Mouse (Mus musculus) ovary, adult 18-20 months (tissue): Measurements from ENCODE around the gene Krt10.

Experiments used
- DNase-seq: peaks from one replicate; pipeline ENCODE4 v3.0.0; 2022; ENCODE audit warnings: low spot score, mixed read lengths

Gene Krt10

GRCm38 (mm10) chr11:99389264-99389663 is at the start of gene Krt10:
Gene Krt10 (minus strand): TSS chr11:99389364.
- DNase-seq = no peak

GRCm38 (mm10) chr11:99437972-99438371 is 48.8 kb upstream of the Krt10 start, which contains the start of gene Krt20:
Gene Krt20 (minus strand): TSS chr11:99438150.
- no peak for DNase-seq

- DNase-seq = no peak
Observed at GRCm38 (mm10) chr11:99436625-99437024, 47.5 kb upstream of the Krt10 start.

- no peak for DNase-seq
Observed at GRCm38 (mm10) chr11:99430670-99431069, 41.5 kb upstream of the Krt10 start.

- DNase-seq = no peak
Observed at GRCm38 (mm10) chr11:99422159-99422558, 33.0 kb upstream of the Krt10 start, which contains the start of gene Krt12. Gene Krt12 (minus strand): TSS chr11:99422259.

GRCm38 (mm10) chr11:99420586-99420985 is 31.4 kb upstream of the Krt10 start:
- no peak for DNase-seq

GRCm38 (mm10) chr11:99417819-99418218 is 28.7 kb upstream of the Krt10 start:
- DNase-seq = no peak

GRCm38 (mm10) chr11:99416902-99417301 is 27.7 kb upstream of the Krt10 start:
- no peak for DNase-seq

GRCm38 (mm10) chr11:99414463-99415147 is 25.4 kb upstream of the Krt10 start:
- DNase-seq = no peak

GRCm38 (mm10) chr11:99413247-99413646 is 24.1 kb upstream of the Krt10 start:
- no peak for DNase-seq

GRCm38 (mm10) chr11:99406186-99406585 is 17.0 kb upstream of the Krt10 start:
- DNase-seq = no peak

GRCm38 (mm10) chr11:99399956-99400549 is 10.9 kb upstream of the Krt10 start:
- DNase-seq = no peak

- no peak for DNase-seq
Observed at GRCm38 (mm10) chr11:99398832-99399231, 9.7 kb upstream of the Krt10 start.

- no peak for DNase-seq
Observed at GRCm38 (mm10) chr11:99398084-99398483, 8.9 kb upstream of the Krt10 start.

- DNase-seq = no peak
Observed at GRCm38 (mm10) chr11:99396661-99397060, 7.5 kb upstream of the Krt10 start.

GRCm38 (mm10) chr11:99396034-99396433 is 6.9 kb upstream of the Krt10 start:
- DNase-seq = no peak

GRCm38 (mm10) chr11:99392492-99392891 is 3.3 kb upstream of the Krt10 start:
- no peak for DNase-seq

GRCm38 (mm10) chr11:99391375-99391774 is 2.2 kb upstream of the Krt10 start:
- DNase-seq = no peak

GRCm38 (mm10) chr11:99390866-99391265 is 1.7 kb upstream of the Krt10 start:
- no peak for DNase-seq

GRCm38 (mm10) chr11:99388661-99389060 is 503 bp downstream of the Krt10 start:
- DNase-seq = no peak

- peak; percentile 88 for DNase-seq
Observed at GRCm38 (mm10) chr11:99385813-99386721, 3.1 kb downstream of the Krt10 start.

GRCm38 (mm10) chr11:99379568-99379967 is 9.6 kb downstream of the Krt10 start:
- DNase-seq = no peak

- DNase-seq = no peak
Observed at GRCm38 (mm10) chr11:99374803-99375202, 14.4 kb downstream of the Krt10 start, which contains the start of gene Krt28. Gene Krt28 (minus strand): TSS chr11:99374903.
